Mouse (Mus musculus): ENCODE measurements around the gene Tedc1. TPM values are rescaled to one million over a fixed set of nuclear protein-coding genes. Genes with fewer than 3 reads are reported as not detected.

Tedc1 gene
- polyA plus RNA-seq, 1 experiment from 2014 or later = 6.8 TPM

DNA sequence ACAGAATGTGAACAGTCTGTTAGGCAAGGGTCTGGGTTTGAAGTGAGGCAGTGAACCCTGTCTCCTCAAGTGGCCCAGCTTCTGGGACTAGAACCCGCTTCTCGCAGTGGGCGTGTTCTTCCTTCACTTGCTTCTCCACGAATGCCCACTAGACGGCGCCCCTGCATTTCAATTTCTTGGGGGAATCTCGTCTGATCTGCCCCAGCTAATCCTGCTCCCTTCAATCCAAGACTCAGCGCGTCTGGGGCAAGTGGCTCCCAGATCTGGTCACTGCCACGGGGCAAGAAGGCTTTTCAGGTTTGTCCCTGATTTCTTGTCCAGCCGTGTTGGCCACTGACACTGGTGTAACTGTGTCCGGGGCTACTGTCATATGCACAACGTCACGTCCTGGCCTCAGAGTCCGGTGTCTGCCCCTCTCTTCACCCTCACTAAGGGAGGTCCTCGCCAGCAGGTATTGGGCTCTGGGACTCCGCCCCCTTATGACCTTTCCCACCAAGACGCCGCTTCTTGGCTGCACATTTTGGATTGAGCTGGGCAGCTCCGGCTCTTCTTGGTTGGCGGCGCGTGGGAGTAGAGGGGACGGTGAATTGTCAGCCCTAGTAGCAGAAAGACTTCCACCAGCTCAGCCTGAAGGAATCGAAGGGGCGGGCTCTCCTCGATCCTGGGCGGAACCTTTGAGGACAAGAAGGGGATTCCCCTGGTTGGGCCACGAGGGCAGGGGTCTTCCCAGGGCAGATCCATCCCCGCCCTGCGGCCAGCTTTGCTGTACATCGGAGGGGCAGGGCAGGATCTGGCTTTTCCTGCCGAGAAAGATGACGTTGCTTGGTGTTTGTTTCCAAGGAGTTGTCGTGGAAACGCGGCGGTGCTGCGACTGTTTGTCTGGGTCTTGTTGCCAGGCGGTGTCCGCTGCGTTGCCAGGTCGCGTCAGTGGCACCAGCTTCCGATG lies 9.8 kb upstream of the Tedc1 start, which contains the start of gene Crip1:
Gene Crip1, plus strand, starts transcription at position 205 of the 946 bp plus-strand sequence.
- Histone ChIP-seq H3K27me3 (replicated peaks; ENCODE audit: control insufficient read depth, insufficient read depth, low read length) (peaks cover 22% of the 10 kb centered on the region), H3K4me1 (replicated peaks; ENCODE audit: control insufficient read depth, insufficient read depth, low read length) (peaks cover 20% of the 10 kb centered on the region), H3K36me3 (ENCODE audit: control insufficient read depth, insufficient read depth) (peaks cover 7% of the 10 kb centered on the region; the same call in 1 of the 2 replicates), H3K9me3 (ENCODE audit: control insufficient read depth) (no peaks in the 10 kb centered on the region), H3K4me3 (ENCODE audit: low read depth, low read length) (peak within 1 kb of the TSS; percentile 31), H3K9ac (ENCODE audit: low read depth, low read length) (peak within 1 kb of the TSS; percentile 32; the same call in 1 of the 2 replicates), H3K4me2 (replicated peaks; ENCODE audit: low read depth) (peak within 1 kb of the TSS; percentile 63), H3K27ac (ENCODE audit: low read depth, low read length) (peak within 1 kb of the TSS; percentile 58)
- ATAC-seq = peak; percentile 40
- 12% methylated on average over 45 of the region's 45 CpGs for WGBS
- peak; percentile 94 for TF ChIP-seq CTCF (IDR thresholded peaks at IDR 0.05; ENCODE audit: low read depth)

DNA sequence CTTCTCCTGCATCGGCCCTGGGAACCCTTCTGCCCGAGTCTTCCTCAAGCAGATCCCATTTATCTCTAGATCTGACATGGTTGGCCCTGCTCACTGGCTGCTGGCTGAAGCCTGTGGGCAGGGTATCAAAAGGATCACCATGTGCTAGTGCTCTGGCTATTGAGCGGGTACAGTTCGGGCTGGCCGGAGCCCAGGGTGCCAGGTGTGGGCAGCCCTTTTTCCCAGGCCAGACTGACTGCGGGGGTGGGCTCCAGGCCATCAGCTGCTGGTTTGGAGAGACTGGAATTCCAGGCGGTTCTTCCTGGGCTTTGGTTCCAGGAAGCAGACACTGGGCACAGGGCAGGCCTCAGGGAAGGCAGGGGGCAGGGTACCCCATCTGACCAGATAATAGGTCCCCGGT lies 8.7 kb upstream of the Tedc1 start:
- Histone ChIP-seq H3K27ac (ENCODE audit: low read depth, low read length) (peak overlapping the region; percentile 58), H3K4me2 (replicated peaks; ENCODE audit: low read depth) (no peak overlapping the region), H3K9me3 (ENCODE audit: control insufficient read depth) (no peaks in the 10 kb centered on the region), H3K27me3 (replicated peaks; ENCODE audit: control insufficient read depth, insufficient read depth, low read length) (peaks cover 12% of the 10 kb centered on the region), H3K4me3 (ENCODE audit: low read depth, low read length) (no peak overlapping the region), H3K4me1 (replicated peaks; ENCODE audit: control insufficient read depth, insufficient read depth, low read length) (peaks cover 20% of the 10 kb centered on the region), H3K36me3 (ENCODE audit: control insufficient read depth, insufficient read depth) (peaks cover 7% of the 10 kb centered on the region; the same call in 1 of the 2 replicates), H3K9ac (ENCODE audit: low read depth, low read length) (no peak overlapping the region)
- no peak for ATAC-seq
- WGBS = 75% methylated on average over 8 of the region's 8 CpGs
- no peak for TF ChIP-seq CTCF (IDR thresholded peaks at IDR 0.05; ENCODE audit: low read depth)

DNA sequence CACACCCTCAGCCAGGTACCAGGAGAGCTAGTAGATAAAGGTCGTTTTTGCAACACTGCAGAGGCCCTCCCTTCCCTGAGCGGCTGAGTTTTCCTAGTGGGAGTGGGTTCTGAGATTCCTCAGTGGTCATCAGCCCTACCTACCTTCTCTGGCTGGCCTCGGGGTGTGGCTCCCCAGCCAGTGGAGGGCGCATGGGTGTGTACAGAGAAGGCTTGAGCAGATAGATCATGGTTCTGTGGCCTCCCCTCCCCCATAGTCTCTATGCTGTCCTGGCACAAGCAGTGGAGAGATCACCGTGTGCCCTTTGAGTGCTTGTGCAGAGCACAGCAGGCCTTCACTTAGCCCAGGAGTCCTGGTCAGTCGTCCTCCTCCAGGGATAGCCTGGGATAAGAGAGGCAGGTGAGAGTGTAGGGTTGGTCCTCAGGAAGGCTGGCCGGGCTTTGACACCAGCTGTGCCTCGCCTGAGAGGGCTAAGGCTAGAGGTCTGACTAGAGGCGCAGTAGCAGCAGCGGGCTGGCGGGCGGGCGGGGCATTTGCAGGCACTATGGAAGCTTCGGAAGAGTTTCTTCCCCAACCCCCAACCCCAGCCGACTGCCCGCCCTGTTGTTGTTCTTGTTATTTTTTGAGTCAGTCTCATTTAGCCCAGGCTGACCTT lies 7.7 kb upstream of the Tedc1 start:
- H3K4me1 ChIP-seq (replicated peaks; ENCODE audit: control insufficient read depth, insufficient read depth, low read length) = peaks cover 20% of the 10 kb centered on the region
- 36% methylated on average over 16 of the region's 16 CpGs for WGBS
- H3K4me2 ChIP-seq (replicated peaks; ENCODE audit: low read depth) = no peak overlapping the region; the same call in 1 of the 2 replicates

DNA sequence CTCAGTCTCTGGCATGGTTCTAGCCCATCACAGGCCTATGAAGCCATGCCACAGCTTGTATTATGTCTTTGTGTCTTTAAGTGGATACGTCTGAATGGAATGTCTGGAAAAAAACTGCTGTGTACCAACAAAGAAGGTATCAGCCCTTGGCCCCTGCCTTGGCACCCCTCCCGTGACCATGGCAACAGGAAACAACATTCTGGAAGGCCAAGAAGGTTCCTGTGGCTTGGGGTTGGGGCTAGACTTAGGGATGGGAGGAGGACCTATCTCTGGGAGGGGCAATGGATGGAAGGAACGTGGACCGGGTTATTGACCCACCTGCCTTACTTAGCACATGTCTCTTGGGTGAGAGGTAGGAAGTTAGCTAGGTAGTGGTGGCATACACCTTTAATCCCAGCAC lies 6.9 kb upstream of the Tedc1 start:
- peaks cover 5% of the 10 kb centered on the region; the same call in 1 of the 2 replicates for H3K27me3 ChIP-seq (replicated peaks; ENCODE audit: control insufficient read depth, insufficient read depth, low read length)
- 69% methylated on average over 4 of the region's 4 CpGs for WGBS
- H3K4me1 ChIP-seq (replicated peaks; ENCODE audit: control insufficient read depth, insufficient read depth, low read length) = peaks cover 20% of the 10 kb centered on the region
- no peak for ATAC-seq
- H3K9ac ChIP-seq (ENCODE audit: low read depth, low read length) = no peak overlapping the region
- H3K9me3 ChIP-seq (ENCODE audit: control insufficient read depth) = no peaks in the 10 kb centered on the region
- H3K36me3 ChIP-seq (ENCODE audit: control insufficient read depth, insufficient read depth) = peaks cover 5% of the 10 kb centered on the region; the same call in 1 of the 2 replicates
- no peak for TF ChIP-seq CTCF (IDR thresholded peaks at IDR 0.05; ENCODE audit: low read depth)
- H3K4me2 ChIP-seq (replicated peaks; ENCODE audit: low read depth) = no peak overlapping the region
- no peak overlapping the region for H3K27ac ChIP-seq (ENCODE audit: low read depth, low read length)
- no peak overlapping the region for H3K4me3 ChIP-seq (ENCODE audit: low read depth, low read length)

More for the DNA sequence above, 7.7 kb upstream of the Tedc1 start:
- H3K4me3 ChIP-seq (ENCODE audit: low read depth, low read length) = no peak overlapping the region
- 0 out of 2 replicates have a peak overlapping the region, but pooled peaks have one; percentile 50 for H3K27ac ChIP-seq (ENCODE audit: low read depth, low read length)
- TF ChIP-seq CTCF (IDR thresholded peaks at IDR 0.05; ENCODE audit: low read depth) = peak; percentile 76
- H3K9me3 ChIP-seq (ENCODE audit: control insufficient read depth) = no peaks in the 10 kb centered on the region
- no peak overlapping the region for H3K9ac ChIP-seq (ENCODE audit: low read depth, low read length)
- H3K36me3 ChIP-seq (ENCODE audit: control insufficient read depth, insufficient read depth) = peaks cover 7% of the 10 kb centered on the region; the same call in 1 of the 2 replicates
- ATAC-seq = peak; percentile 31
- H3K27me3 ChIP-seq (replicated peaks; ENCODE audit: control insufficient read depth, insufficient read depth, low read length) = peaks cover 9% of the 10 kb centered on the region

DNA sequence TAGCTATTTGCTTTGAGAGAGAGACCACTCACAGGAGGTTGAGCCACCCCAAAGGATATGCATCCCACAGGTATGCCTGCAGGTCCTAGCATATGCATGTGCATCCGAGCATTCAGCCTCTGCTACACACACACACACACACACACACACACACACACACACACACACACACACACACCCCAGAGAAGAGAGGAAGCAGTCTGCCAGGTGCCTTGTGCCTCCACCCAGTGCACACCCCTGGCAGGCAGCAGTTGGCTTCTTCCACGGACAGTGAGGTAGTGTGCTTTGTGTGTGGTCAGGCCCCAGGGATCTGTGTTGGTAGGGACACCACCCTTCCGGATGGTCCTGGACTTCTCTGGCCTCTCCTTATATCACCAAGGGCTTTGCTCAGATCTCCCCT lies 6.3 kb upstream of the Tedc1 start:
- 72% methylated on average over 3 of the region's 3 CpGs for WGBS
- Histone ChIP-seq H3K4me3 (ENCODE audit: low read depth, low read length) (no peak overlapping the region), H3K27me3 (replicated peaks; ENCODE audit: control insufficient read depth, insufficient read depth, low read length) (peaks cover 5% of the 10 kb centered on the region; the same call in 1 of the 2 replicates), H3K9ac (ENCODE audit: low read depth, low read length) (no peak overlapping the region), H3K9me3 (ENCODE audit: control insufficient read depth) (no peaks in the 10 kb centered on the region), H3K4me1 (replicated peaks; ENCODE audit: control insufficient read depth, insufficient read depth, low read length) (peaks cover 20% of the 10 kb centered on the region), H3K4me2 (replicated peaks; ENCODE audit: low read depth) (no peak overlapping the region), H3K36me3 (ENCODE audit: control insufficient read depth, insufficient read depth) (peaks cover 4% of the 10 kb centered on the region; the same call in 1 of the 2 replicates), H3K27ac (ENCODE audit: low read depth, low read length) (0 out of 2 replicates have a peak overlapping the region, but pooled peaks have one; percentile 21)
- TF ChIP-seq CTCF (IDR thresholded peaks at IDR 0.05; ENCODE audit: low read depth) = no peak
- no peak for ATAC-seq

DNA sequence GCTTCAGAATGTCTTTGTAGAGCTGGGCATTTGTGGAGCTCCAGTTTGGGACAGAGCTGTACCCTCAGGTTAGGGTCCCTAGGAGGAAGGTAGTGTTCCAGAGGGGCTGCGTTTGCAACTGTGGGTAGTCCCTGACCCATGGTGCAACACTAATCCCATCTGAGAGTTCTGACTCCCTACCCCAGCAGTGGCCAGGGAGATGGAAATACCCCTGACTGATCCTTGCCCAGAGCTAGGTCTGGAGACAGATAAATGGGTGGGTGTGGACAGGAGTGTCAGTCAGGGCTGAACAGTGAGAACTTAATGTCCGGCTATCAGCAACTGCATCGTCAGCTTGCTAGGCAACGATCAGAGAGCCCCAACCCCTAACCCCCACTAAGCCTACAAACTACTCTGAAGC lies 5.6 kb upstream of the Tedc1 start:
- H3K27me3 ChIP-seq (replicated peaks; ENCODE audit: control insufficient read depth, insufficient read depth, low read length) = peaks cover 5% of the 10 kb centered on the region; the same call in 1 of the 2 replicates
- peak overlapping the region; percentile 21; the same call in 1 of the 2 replicates for H3K27ac ChIP-seq (ENCODE audit: low read depth, low read length)
- no peaks in the 10 kb centered on the region for H3K36me3 ChIP-seq (ENCODE audit: control insufficient read depth, insufficient read depth)
- WGBS = 50% methylated on average over 4 of the region's 4 CpGs
- H3K9ac ChIP-seq (ENCODE audit: low read depth, low read length) = no peak overlapping the region
- peak overlapping the region; percentile 82 for H3K4me2 ChIP-seq (replicated peaks; ENCODE audit: low read depth)
- no peaks in the 10 kb centered on the region for H3K9me3 ChIP-seq (ENCODE audit: control insufficient read depth)
- H3K4me3 ChIP-seq (ENCODE audit: low read depth, low read length) = no peak overlapping the region
- ATAC-seq = no peak
- H3K4me1 ChIP-seq (replicated peaks; ENCODE audit: control insufficient read depth, insufficient read depth, low read length) = peaks cover 22% of the 10 kb centered on the region
- TF ChIP-seq CTCF (IDR thresholded peaks at IDR 0.05; ENCODE audit: low read depth) = no peak
